Mouse (Mus musculus): ENCODE data around the gene Slc6a20b. TPM values are rescaled to one million over a fixed set of nuclear protein-coding genes. Genes with fewer than 3 reads are reported as not detected.

The Slc6a20b gene
- total and polyA plus RNA-seq, 3 experiments = 0.01 to 0.44 TPM; not detected in 1

DNA sequence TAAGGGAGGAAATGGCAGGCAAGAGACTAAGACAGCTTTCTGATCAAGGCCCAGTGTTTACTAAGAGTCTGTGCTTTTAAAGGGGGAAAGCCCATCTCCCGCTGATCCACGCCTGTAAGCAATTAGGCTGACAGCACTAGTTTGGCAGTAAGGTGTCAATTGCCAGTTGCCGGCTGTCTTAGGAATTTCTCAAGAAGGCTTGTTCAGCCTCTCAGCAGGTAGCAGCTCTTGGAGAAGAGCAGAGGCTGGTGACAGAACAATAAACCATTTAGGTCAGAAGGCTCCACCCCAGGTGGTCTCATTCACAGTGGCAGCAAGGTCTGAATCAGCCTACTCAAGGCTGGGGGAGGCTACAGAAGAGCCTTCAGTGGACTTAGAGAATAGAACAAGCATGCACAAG lies 77.8 kb downstream of the Slc6a20b start:
- no peak for ATAC-seq (ENCODE audit: extremely low read depth, insufficient number of reproducible peaks, low FRiP score, poor library complexity, severe bottlenecking)
- peaks cover 75% of the 10 kb centered on the region for H3K36me3 ChIP-seq (replicated peaks)
- H3K9me3 ChIP-seq (replicated peaks) = no peaks in the 10 kb centered on the region
- no peaks in the 10 kb centered on the region for H3K4me1 ChIP-seq (ENCODE audit: insufficient read depth, low read depth, low read length)
- H3K4me3 ChIP-seq (ENCODE audit: low read depth, low read length) = no peak overlapping the region
- no peak for TF ChIP-seq GATA1 (IDR thresholded peaks at IDR 0.05; ENCODE audit: borderline replicate concordance, low read length)
- no peak for TF ChIP-seq TAL1 (conservative IDR thresholded peaks at IDR 0.05; ENCODE audit: low read depth, low read length)
- TF ChIP-seq GATA2 (IDR thresholded peaks at IDR 0.05; ENCODE audit: borderline replicate concordance, low read depth, low read length) = no peak
- TF ChIP-seq POLR2AphosphoS5 (IDR thresholded peaks at IDR 0.05; ENCODE audit: insufficient replicate concordance, low read depth, low read length) = no peak
- TF ChIP-seq CTCF (IDR thresholded peaks at IDR 0.05; ENCODE audit: low read depth, low read length) = no peak
- no peak for DNase-seq (ENCODE audit: low spot score)
- H3K27me3 ChIP-seq (ENCODE audit: insufficient read depth, low read length) = no peaks in the 10 kb centered on the region

Other genes with a start within 250 kb of the Slc6a20b start
- gene Limd1, start 153.9 kb downstream of the Slc6a20b start, total RNA-seq (2014; fragmentation: Nextera tagmentation) = 30.3 and 31.2 TPM in 2 replicates
- gene Limd1, start 153.9 kb downstream of the Slc6a20b start, total RNA-seq (2017) = 22.8 and 24.9 TPM in 2 replicates
- gene Limd1, start 153.9 kb downstream of the Slc6a20b start, polyA plus RNA-seq (2012) = 12.8 and 14.0 TPM in 2 replicates
- 42.3 and 43.3 TPM in 2 replicates for gene Sacm1l, start 102.8 kb downstream of the Slc6a20b start, total RNA-seq (2014; fragmentation: Nextera tagmentation)
- 54.7 and 59.7 TPM in 2 replicates for gene Sacm1l, start 102.8 kb downstream of the Slc6a20b start, total RNA-seq (2017)
- gene Sacm1l, start 102.8 kb downstream of the Slc6a20b start, polyA plus RNA-seq (2012) = 1.8 and 2.0 TPM in 2 replicates
- not detected in 2 replicates for gene Ccr9, start 45.9 kb upstream of the Slc6a20b start, total RNA-seq (2014; fragmentation: Nextera tagmentation)
- 0.11 and 0.17 TPM in 2 replicates for gene Ccr9, start 45.9 kb upstream of the Slc6a20b start, total RNA-seq (2017)
- gene Ccr9, start 45.9 kb upstream of the Slc6a20b start, polyA plus RNA-seq (2012) = not detected in 2 replicates
- gene Slc6a20a, start 46.3 kb upstream of the Slc6a20b start, total RNA-seq (2014; fragmentation: Nextera tagmentation) = 16.6 TPM in 1 of 2 replicates, not detected in the other
- 0.05 and 0.29 TPM in 2 replicates for gene Slc6a20a, start 46.3 kb upstream of the Slc6a20b start, total RNA-seq (2017)
- not detected in 2 replicates for gene Slc6a20a, start 46.3 kb upstream of the Slc6a20b start, polyA plus RNA-seq (2012)
- 78.5 and 97.2 TPM in 2 replicates for gene Lztfl1, start 85.1 kb upstream of the Slc6a20b start, total RNA-seq (2014; fragmentation: Nextera tagmentation)
- 40.9 and 49.3 TPM in 2 replicates for gene Lztfl1, start 85.1 kb upstream of the Slc6a20b start, total RNA-seq (2017)
- 1.4 and 1.8 TPM in 2 replicates for gene Lztfl1, start 85.1 kb upstream of the Slc6a20b start, polyA plus RNA-seq (2012)
- not detected in 2 replicates for gene Cxcr6, start 173.9 kb upstream of the Slc6a20b start, total RNA-seq (2014; fragmentation: Nextera tagmentation)
- 0.12 and 0.27 TPM in 2 replicates for gene Cxcr6, start 173.9 kb upstream of the Slc6a20b start, total RNA-seq (2017)
- gene Cxcr6, start 173.9 kb upstream of the Slc6a20b start, polyA plus RNA-seq (2012) = not detected in 2 replicates
- gene Fyco1, start 219.3 kb upstream of the Slc6a20b start, total RNA-seq (2014; fragmentation: Nextera tagmentation) = 29.6 and 30.5 TPM in 2 replicates
- 11.8 and 12.1 TPM in 2 replicates for gene Fyco1, start 219.3 kb upstream of the Slc6a20b start, total RNA-seq (2017)
- gene Fyco1, start 219.3 kb upstream of the Slc6a20b start, polyA plus RNA-seq (2012) = 2.2 and 2.4 TPM in 2 replicates
- gene Xcr1, start 229.5 kb upstream of the Slc6a20b start, total RNA-seq (2014; fragmentation: Nextera tagmentation) = not detected in 2 replicates
- gene Xcr1, start 229.5 kb upstream of the Slc6a20b start, total RNA-seq (2017) = 0.06 and 0.11 TPM in 2 replicates
- not detected in 2 replicates for gene Xcr1, start 229.5 kb upstream of the Slc6a20b start, polyA plus RNA-seq (2012)

Measured in G1E (cell line).